Mouse (Mus musculus) B cell, adult 2 months (primary cell): ENCODE measurements around the gene Nrp2.

Experiments used
- DNase-seq, 2 experiments: peaks; one replicate each; pipeline ENCODE4 v3.0.0; 2022

The Nrp2 gene

GRCm38 (mm10) chr1:62752661-62753333, 49.7 kb downstream of the Nrp2 start:
- no peak for DNase-seq

- no peak for DNase-seq
Observed at GRCm38 (mm10) chr1:62754066-62754835, 51.2 kb downstream of the Nrp2 start.

GRCm38 (mm10) chr1:62760086-62760485, 57.0 kb downstream of the Nrp2 start:
- peak; percentile 49 to 54 for DNase-seq

GRCm38 (mm10) chr1:62760565-62760964, 57.5 kb downstream of the Nrp2 start:
- DNase-seq = no peak

- DNase-seq = no peak
Observed at GRCm38 (mm10) chr1:62763779-62764178, 60.7 kb downstream of the Nrp2 start.

GRCm38 (mm10) chr1:62765171-62765570, 62.1 kb downstream of the Nrp2 start:
- DNase-seq = no peak

- DNase-seq = no peak
Observed at GRCm38 (mm10) chr1:62766766-62767165, 63.7 kb downstream of the Nrp2 start.

- DNase-seq = no peak
Observed at GRCm38 (mm10) chr1:62767611-62768010, 64.5 kb downstream of the Nrp2 start.

- DNase-seq = no peak
Observed at GRCm38 (mm10) chr1:62770576-62770975, 67.5 kb downstream of the Nrp2 start.

GRCm38 (mm10) chr1:62772391-62772790, 69.3 kb downstream of the Nrp2 start:
- DNase-seq = no peak

GRCm38 (mm10) chr1:62773105-62773920, 70.2 kb downstream of the Nrp2 start:
- no peak for DNase-seq

- no peak for DNase-seq
Observed at GRCm38 (mm10) chr1:62773921-62774191, 70.8 kb downstream of the Nrp2 start.

GRCm38 (mm10) chr1:62774288-62775218, 71.5 kb downstream of the Nrp2 start:
- no peak for DNase-seq

- DNase-seq = no peak
Observed at GRCm38 (mm10) chr1:62777320-62778235, 74.5 kb downstream of the Nrp2 start.

- no peak for DNase-seq
Observed at GRCm38 (mm10) chr1:62778910-62779309, 75.8 kb downstream of the Nrp2 start.

- no peak for DNase-seq
Observed at GRCm38 (mm10) chr1:62780068-62780761, 77.1 kb downstream of the Nrp2 start.

- DNase-seq = no peak
Observed at GRCm38 (mm10) chr1:62782155-62782554, 79.1 kb downstream of the Nrp2 start.

GRCm38 (mm10) chr1:62782573-62782972, 79.5 kb downstream of the Nrp2 start:
- DNase-seq = no peak

- no peak for DNase-seq
Observed at GRCm38 (mm10) chr1:62783354-62784083, 80.4 kb downstream of the Nrp2 start.

- DNase-seq = no peak
Observed at GRCm38 (mm10) chr1:62784084-62784392, 81.0 kb downstream of the Nrp2 start.
